Mouse (Mus musculus): ENCODE measurements around the gene Tra2a.

Gene Tra2a

GRCm38 (mm10) chr6:49212931-49213580 lies 50.8 kb downstream of the Tra2a start:
- no peak for DNase-seq (ENCODE audit: low read depth in 1 of 2, low spot score in 2 of 2)

GRCm38 (mm10) chr6:49212141-49212540 lies 51.7 kb downstream of the Tra2a start:
- DNase-seq (ENCODE audit: low read depth in 1 of 2, low spot score in 2 of 2) = no peak

- no peak for DNase-seq (ENCODE audit: low read depth in 1 of 2, low spot score in 2 of 2)
Observed at GRCm38 (mm10) chr6:49211596-49211995, 52.2 kb downstream of the Tra2a start.

- DNase-seq (ENCODE audit: low read depth in 1 of 2, low spot score in 2 of 2) = no peak
Observed at GRCm38 (mm10) chr6:49209881-49210854, 53.7 kb downstream of the Tra2a start.

- no peak for DNase-seq (ENCODE audit: low read depth in 1 of 2, low spot score in 2 of 2)
Observed at GRCm38 (mm10) chr6:49208935-49209334, 54.9 kb downstream of the Tra2a start.

GRCm38 (mm10) chr6:49208297-49208930 lies 55.4 kb downstream of the Tra2a start:
- no peak for DNase-seq (ENCODE audit: low read depth in 1 of 2, low spot score in 2 of 2)

GRCm38 (mm10) chr6:49206416-49206815 lies 57.4 kb downstream of the Tra2a start:
- no peak for DNase-seq (ENCODE audit: low read depth in 1 of 2, low spot score in 2 of 2)

GRCm38 (mm10) chr6:49195188-49195587 lies 68.6 kb downstream of the Tra2a start:
- no peak for DNase-seq (ENCODE audit: low read depth in 1 of 2, low spot score in 2 of 2)

GRCm38 (mm10) chr6:49194536-49194935 lies 69.3 kb downstream of the Tra2a start:
- DNase-seq (ENCODE audit: low read depth in 1 of 2, low spot score in 2 of 2) = no peak

Data from monocyte, adult 2 months (primary cell).